Mouse (Mus musculus) small intestine, adult 2 months (tissue): Measurements from ENCODE around the gene Gm17190. TPM values are rescaled to one million over a fixed set of nuclear protein-coding genes. Genes with fewer than 3 reads are reported as not detected.

Experiments used
- H3K27ac ChIP-seq: fragments of 200-500 bp; 2 replicates; pipeline ENCODE4 v1.5.1; 2012; ENCODE audit warnings: low read depth, low read length, control low read depth, inconsistent platforms; ENCODE audit not compliant: insufficient read depth
- H3K27me3 ChIP-seq: fragments of 200-500 bp; 2 replicates; pipeline ENCODE4 v1.6.1; 2012; ENCODE audit warnings: mild to moderate bottlenecking, moderate library complexity, low read length, inconsistent platforms; ENCODE audit not compliant: control insufficient read depth, insufficient read depth
- H3K36me3 ChIP-seq: fragments of 200-500 bp; 2 replicates; pipeline ENCODE4 v1.6.1; 2012; ENCODE audit warnings: mild to moderate bottlenecking, low read length, control low read depth, inconsistent platforms; ENCODE audit not compliant: control insufficient read depth, insufficient read depth
- H3K4me1 ChIP-seq: fragments of 200-500 bp; 2 replicates; pipeline ENCODE4 v1.6.1; 2012; ENCODE audit warnings: low read length, inconsistent platforms, mixed read lengths; ENCODE audit not compliant: control insufficient read depth, insufficient read depth, insufficient read length
- H3K4me3 ChIP-seq: fragments of 200-500 bp; 2 replicates; pipeline ENCODE4 v1.5.1; 2012; ENCODE audit warnings: low read depth, mild to moderate bottlenecking, control low read depth, inconsistent platforms, low read length, moderate library complexity
- CTCF ChIP-seq: fragments of 200-500 bp; IDR thresholded peaks from 2 replicates; pipeline ENCODE4 v1.5.1; 2012; ENCODE audit warnings: low read depth, mild to moderate bottlenecking, control low read depth, inconsistent platforms, low read length, moderate library complexity, mixed read lengths; ENCODE audit not compliant: insufficient replicate concordance, insufficient read length; ENCODE audit errors: extremely low read depth
- POLR2A ChIP-seq: fragments of 200-500 bp; IDR thresholded peaks from 2 replicates; pipeline ENCODE4 v1.6.1; 2012; ENCODE audit warnings: low read depth, mild to moderate bottlenecking, control low read depth, inconsistent platforms, low read length, moderate library complexity
- WGBS: fragments of 180-500 bp; shearing (Covaris S2); methylation state at CpG from one replicate; pipeline ENCODE4 v1.1.7; 2018; 5-methylcytosine and 5-hydroxymethylcytosine counted together
- polyA plus RNA-seq: library from polyadenylated mRNA; depleted of rRNA; stranded (reverse); fragments of >200 nt; gene quantifications from 2 replicates; pipeline ENCODE4 v1.2.3, GENCODE M21; 2012; rRNA removed

Gene Gm17190
- polyA plus RNA-seq, 1 experiment: not detected

- Histone ChIP-seq H3K27me3 (peaks cover 30% of the 10 kb centered on the region), H3K36me3 (no peaks in the 10 kb centered on the region), H3K4me1 (peaks cover 7% of the 10 kb centered on the region), H3K27ac (no peak overlapping the region), H3K4me3 (no peak overlapping the region)
- TF ChIP-seq CTCF (no peak), POLR2A (no peak)
- WGBS: 3% methylated on average over 30 of the region's 30 CpGs
Measured at GRCm38 (mm10) chr13:96131050-96131449, 49.2 kb downstream of the Gm17190 start.

GRCm38 (mm10) chr13:96131911-96132310 is 50.1 kb downstream of the Gm17190 start:
- Histone ChIP-seq H3K4me1 (peaks cover 7% of the 10 kb centered on the region), H3K36me3 (no peaks in the 10 kb centered on the region), H3K27me3 (peaks cover 30% of the 10 kb centered on the region), H3K27ac (no peak overlapping the region), H3K4me3 (peak overlapping the region; percentile 26)
- WGBS: 3% methylated on average over 19 of the region's 19 CpGs
- TF ChIP-seq POLR2A (no peak), CTCF (no peak)

GRCm38 (mm10) chr13:96132401-96132816 is 50.6 kb downstream of the Gm17190 start, which contains the start of gene Sv2c:
Sv2c (minus strand) TSS chr13:96132577.
- no peak within 1 kb of the TSS for H3K27ac ChIP-seq
- H3K27me3 ChIP-seq: peaks cover 30% of the 10 kb centered on the region
- peak within 1 kb of the TSS; percentile 26 for H3K4me3 ChIP-seq
- H3K36me3 ChIP-seq: no peaks in the 10 kb centered on the region
- 2% methylated on average over 44 of the region's 44 CpGs for WGBS
- H3K4me1 ChIP-seq: peaks cover 7% of the 10 kb centered on the region
- no peak for TF ChIP-seq POLR2A
- no peak for TF ChIP-seq CTCF

Other genes with a start within 250 kb of the Gm17190 start
- 16.3 and 44.1 TPM in 2 replicates for gene Iqgap2, start 190.1 kb upstream of the Gm17190 start, polyA plus RNA-seq
- 0.08 TPM in 1 of 2 replicates, not detected in the other for gene Gm20075, start 678 bp upstream of the Gm17190 start, polyA plus RNA-seq
- 0.06 and 0.25 TPM in 2 replicates for gene Sv2c, start 50.5 kb downstream of the Gm17190 start, polyA plus RNA-seq